Mouse (Mus musculus) 3T3-L1 (cell line): ENCODE data around the gene Dclre1c.
A peak's percentile ranks its signal among the peaks of the same experiment; 100 is the strongest.

Experiments
- DNase-seq: peaks from one replicate; pipeline ENCODE4 v3.0.0-alpha.2; 2015; ENCODE audit warnings: low read depth, low spot score

Gene Dclre1c

DNA sequence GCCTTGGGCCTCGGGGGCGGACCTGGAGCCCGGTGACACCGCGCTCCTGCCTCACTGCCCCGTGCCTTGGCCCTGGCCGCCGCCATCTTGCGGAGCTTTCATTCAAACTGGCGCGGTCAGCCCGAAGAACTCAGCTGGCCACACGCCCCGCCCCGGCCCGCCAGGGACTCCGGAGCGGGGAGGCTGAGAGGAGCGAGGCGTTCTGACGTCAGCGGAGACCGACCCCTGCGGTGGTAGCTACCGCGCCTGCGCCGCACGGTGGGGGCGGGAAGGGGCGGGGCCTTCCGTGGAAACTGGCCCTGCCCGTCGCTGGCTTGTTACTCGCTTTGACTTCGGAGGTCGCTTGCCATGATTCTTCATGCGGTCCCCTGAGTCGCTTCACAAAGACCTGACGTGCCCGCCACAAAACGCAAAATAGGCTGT is 50.9 kb downstream of the Dclre1c start, which contains the start of gene Suv39h2:
TSS of gene Suv39h2 (minus strand) at position 171 of the 423 bp plus-strand sequence.
- DNase-seq, result peak; percentile 93

DNA sequence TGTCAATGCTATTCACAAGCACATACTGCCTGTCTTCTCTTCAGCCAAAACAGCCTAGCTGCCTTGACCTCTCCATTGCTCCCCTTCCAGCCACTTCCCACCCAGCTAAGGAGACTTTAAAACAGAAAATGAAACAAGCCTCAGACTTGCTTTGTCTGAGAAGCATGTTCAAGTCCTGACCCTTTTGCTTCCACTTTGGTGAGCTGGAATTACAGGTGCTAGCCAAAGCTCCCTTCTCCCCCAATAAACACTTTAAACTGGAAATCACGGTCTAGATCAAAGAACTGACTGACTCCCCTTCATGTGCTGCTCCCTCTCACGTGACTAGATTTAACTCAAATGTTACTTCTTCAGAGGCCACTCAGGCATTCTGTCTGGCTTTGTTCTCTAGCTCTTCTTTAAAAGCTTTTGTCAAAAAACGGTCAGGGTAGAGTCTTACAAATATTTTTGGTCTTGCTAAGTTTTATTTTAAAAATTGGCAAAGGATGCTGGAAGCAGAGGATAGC is 51.9 kb downstream of the Dclre1c start:
- no peak for DNase-seq

DNA sequence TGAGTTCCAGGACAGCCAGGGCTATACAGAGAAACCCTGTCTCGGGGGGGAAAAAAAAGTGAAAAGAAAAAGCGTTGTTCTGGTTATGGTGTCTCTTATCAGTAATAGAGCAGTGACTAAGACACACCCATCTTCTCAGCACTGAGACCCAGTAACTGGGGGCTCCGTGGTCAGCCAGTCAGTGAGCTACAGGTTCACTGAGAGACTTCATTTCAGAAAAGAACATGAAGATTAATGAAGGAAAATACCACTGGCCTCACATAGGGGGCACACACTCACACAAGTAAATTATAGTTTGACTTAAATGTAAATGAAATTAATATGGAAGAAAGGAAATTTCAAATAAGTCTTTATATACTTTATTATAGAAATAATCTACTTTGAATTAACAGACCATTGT is 56.3 kb downstream of the Dclre1c start:
- DNase-seq, result peak; percentile 11

DNA sequence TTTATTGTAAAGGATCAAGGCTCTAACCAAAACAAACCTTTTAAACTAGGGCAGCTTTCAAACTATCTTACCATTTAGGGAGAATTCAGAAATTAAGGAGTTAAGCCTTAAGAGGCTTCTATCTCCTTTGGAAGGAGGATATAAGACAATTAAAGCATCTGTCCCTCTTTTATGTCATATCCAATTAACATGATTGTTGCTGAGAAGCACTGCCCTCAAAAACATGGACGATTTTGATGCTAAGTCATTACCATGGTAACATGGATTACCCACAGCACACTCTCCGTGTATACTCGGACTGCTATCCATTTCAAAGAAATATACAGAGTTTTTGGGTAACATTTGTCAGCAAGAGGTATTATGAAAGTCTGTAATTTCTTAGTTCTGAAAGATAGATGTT is 65.9 kb downstream of the Dclre1c start:
- DNase-seq, result no peak

DNA sequence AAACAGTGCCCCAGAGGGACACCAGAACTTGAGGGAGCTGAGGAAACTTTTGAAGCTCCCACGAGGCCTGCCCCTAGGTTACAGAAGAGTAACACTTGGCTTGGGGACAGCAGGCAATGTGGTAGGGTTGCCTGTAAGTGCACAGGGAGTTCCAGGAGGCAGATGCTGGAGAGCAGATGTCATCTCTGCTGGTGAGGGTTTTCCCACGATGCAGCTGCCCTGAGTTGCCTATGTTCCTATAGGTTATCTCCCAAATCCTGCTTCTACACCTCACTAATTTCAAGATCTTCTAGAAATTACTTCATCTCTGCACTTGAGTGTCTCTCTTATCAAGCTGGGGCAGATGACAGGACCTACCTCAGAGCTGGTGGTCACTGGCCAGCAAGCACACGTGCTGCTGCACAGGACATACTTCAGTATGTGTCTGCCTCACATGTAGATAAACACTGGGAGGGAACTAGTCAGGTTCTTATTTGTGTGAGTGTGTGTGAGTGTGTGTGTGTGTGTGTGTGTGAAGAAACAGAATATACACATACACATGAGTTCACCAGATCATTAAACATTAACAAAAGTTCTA is 70.0 kb downstream of the Dclre1c start:
- no peak for DNase-seq

DNA sequence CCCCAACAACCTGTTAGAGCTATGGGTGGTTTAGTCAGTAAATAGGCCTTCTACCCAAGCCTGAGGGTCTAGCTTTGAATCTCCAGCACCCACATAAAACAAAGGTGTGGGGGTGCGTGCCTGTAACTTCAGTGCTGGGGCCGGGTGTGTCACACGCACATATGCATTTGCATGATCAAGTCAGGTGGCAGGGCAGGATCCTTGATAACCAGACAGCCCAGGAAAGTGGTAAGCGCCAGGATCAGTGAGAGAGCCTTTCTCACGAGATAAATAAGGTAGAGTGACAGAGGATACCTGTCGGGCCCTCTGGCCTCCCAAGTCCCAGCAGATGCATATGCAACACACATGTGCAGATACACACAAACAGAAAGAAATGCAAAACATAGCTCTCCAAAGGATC is 75.6 kb downstream of the Dclre1c start:
- no peak for DNase-seq

DNA sequence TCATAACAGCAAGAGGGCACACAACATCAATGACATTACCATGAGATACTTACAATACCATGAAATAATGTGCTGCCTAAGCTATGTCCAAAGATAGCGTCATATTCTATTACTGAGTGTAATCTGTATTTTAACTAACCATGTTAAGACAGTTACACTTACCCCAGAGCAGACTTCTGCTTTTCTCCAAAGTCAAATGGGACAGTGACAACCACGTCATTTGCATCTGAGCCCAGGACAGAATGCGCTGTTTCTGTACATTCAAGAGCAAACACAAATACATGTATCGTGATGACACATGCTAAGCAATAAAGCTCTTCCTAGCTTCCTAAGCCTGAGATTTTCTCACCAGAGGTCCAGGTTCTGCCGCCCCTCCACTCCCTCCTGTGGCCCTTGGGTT is 77.0 kb downstream of the Dclre1c start:
- DNase-seq, result no peak

DNA sequence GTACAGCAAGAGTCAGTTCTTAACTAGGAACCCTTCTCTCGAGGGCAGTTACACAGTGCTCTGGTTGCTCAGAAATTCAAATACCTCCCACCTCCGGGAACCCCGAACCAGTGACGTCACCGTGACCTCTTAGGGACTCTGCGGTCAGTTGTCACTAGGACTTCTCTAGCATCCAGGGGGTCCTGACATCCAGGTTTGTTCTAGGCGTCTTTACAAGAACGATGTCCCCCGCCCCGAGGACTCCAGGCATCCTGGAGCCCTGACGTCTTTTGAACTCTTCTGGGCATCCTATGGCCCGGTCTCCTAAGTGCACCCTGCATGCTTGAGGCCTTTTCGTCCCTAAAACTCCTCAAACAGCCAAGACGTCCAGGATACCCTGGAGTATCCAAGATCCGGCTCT is 88.1 kb downstream of the Dclre1c start:
- DNase-seq, result peak; percentile 59

DNA sequence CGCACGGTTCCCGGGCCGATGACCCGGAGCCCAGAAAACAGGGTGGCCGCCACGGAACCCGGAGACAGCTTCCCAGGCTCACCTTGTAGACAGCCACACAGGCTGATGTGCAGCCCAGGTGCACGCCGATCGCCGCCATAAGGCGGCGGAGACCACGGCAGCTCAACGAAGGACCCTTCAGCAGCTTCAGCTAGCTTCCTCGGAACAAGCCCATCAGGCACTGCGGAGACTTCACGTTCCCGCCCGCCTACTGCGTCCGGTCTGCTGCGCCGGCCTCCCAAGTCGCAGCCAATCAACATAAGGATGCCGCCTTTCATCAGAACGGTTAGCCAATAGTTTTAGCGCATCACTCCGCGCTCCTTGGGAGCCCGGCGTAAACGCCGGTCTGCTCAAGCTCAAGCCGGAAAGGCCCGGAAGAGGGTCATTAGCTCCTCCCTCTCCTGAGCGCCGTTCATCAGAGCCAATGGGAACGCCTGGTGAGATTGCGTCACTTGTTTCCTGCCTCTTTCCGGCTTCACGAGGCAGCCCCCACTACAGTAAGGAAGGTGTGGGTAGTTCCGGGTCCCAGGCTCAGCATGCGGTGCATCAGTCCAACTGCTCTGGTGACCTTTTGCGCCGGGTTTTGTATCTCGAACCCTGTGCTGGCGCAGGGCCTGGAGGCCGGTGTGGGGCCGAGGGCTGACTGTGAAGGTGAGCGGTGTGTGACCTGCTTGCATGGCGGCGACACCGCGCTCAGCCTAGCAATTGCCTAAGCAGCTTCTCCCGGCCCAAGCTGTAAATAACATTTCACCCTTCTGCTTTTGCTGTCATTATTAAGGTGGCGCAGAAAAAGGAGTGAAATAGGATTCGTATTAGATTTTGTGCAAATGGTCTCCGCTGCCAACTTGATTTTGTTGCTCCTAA is 88.9 kb downstream of the Dclre1c start, which contains the start of the genes Gm45902, Hspa14 and Cdnf:
TSS of gene Gm45902 (minus strand) at position 239 of the 903 bp plus-strand sequence.
TSS of gene Hspa14 (minus strand) at position 263 of the 903 bp plus-strand sequence.
TSS of gene Cdnf (plus strand) at position 479 of the 903 bp plus-strand sequence.
- peak; percentile 99 for DNase-seq
